Mouse (Mus musculus): ENCODE measurements at regions not wholly inside any gene's neighbourhood (a gene's known extent, or its start where the extent isn't known, plus 50 kb on each side); places are given as distances from the start of the nearest gene placed in this dataset.
"Not testable (repeated sequence)": the region's sequence is repeated elsewhere in the genome, so short reads cannot be mapped to it uniquely, and the experiment has no call there.

GRCm38 (mm10) chr13:12940911-12941310 lies 64.3 kb downstream of the Prl2c2 start:
- not testable (repeated sequence) for ATAC-seq (replicated peaks in 1 of 2; ENCODE audit: insufficient read depth in 1 of 2, low FRiP score in 2 of 2, low TSS enrichment in 1 of 2, low read depth in 1 of 2, poor library complexity in 2 of 2, severe bottlenecking in 2 of 2)

DNA sequence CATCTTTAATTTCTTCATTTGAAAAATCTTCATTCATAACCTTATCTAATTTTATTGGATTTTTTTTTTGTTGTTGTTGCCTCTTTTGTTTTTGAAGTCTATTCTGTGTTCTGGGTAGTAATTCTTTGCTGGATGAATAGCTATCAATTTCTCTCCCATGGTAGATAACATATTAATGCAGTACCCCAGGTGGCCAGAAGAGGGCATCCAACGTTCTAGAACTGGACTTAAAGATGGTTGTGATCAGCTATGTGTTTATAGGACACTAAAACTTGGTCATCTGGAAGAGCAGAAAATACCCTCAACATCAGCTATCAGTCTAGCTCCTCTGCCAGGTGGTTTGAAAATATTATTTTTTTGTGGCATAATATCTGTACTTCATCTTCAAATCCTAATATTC lies 70.1 kb downstream of the Prl2c2 start:
- ATAC-seq (replicated peaks in 1 of 2; ENCODE audit: insufficient read depth in 1 of 2, low FRiP score in 2 of 2, low TSS enrichment in 1 of 2, low read depth in 1 of 2, poor library complexity in 2 of 2, severe bottlenecking in 2 of 2) = not testable (repeated sequence)

- not testable (repeated sequence) for ATAC-seq (replicated peaks in 1 of 2; ENCODE audit: insufficient read depth in 1 of 2, low FRiP score in 2 of 2, low TSS enrichment in 1 of 2, low read depth in 1 of 2, poor library complexity in 2 of 2, severe bottlenecking in 2 of 2)
Measured at GRCm38 (mm10) chr13:12931907-12932617, 73.1 kb downstream of the Prl2c2 start.

GRCm38 (mm10) chr13:12930566-12930965 lies 74.6 kb downstream of the Prl2c2 start:
- ATAC-seq (replicated peaks in 1 of 2; ENCODE audit: insufficient read depth in 1 of 2, low FRiP score in 2 of 2, low TSS enrichment in 1 of 2, low read depth in 1 of 2, poor library complexity in 2 of 2, severe bottlenecking in 2 of 2) = no peak

- ATAC-seq (replicated peaks in 1 of 2; ENCODE audit: insufficient read depth in 1 of 2, low FRiP score in 2 of 2, low TSS enrichment in 1 of 2, low read depth in 1 of 2, poor library complexity in 2 of 2, severe bottlenecking in 2 of 2) = no peak
Measured at GRCm38 (mm10) chr13:12929806-12930205, 75.4 kb downstream of the Prl2c2 start.

DNA sequence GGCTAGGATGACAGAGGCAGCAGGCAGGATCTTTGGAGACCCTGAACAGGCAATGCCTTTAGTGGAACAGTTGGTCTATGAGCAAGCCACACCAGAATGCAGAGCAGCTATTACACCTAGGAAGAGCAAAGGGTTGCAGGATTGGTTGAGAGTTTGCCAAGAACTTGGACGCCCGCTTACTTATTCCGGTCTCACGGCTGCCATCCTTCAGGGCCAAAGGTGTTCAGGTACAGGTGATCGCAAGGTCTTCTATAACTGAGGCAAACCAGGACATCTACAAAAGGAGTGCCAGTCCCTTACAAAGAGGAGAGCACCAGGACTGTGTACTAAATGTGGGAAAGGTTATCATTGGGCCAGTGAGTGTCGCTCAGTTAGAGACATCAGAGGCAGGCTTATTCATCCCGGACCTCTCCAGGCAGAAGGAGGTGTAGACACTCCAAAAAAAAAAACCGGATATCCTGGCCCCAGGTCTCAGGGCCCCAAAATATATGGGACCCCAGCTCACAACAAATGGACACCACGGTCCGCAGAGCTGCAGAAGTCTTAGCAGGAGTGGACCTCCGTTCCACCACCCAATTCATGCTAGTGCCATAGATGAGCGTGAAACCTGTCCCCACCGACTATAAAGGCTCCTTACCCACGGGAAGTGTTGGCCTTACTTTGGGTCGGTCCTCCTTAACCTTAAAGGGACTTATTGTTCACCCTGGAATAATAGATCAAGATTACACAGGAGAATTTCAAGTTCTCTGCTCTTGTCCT lies 77.4 kb downstream of the Prl2c2 start:
- ATAC-seq (replicated peaks in 1 of 2; ENCODE audit: insufficient read depth in 1 of 2, low FRiP score in 2 of 2, low TSS enrichment in 1 of 2, low read depth in 1 of 2, poor library complexity in 2 of 2, severe bottlenecking in 2 of 2) = no peak

- ATAC-seq (replicated peaks in 1 of 2; ENCODE audit: insufficient read depth in 1 of 2, low FRiP score in 2 of 2, low TSS enrichment in 1 of 2, low read depth in 1 of 2, poor library complexity in 2 of 2, severe bottlenecking in 2 of 2) = no peak
Measured at GRCm38 (mm10) chr13:12925604-12926003, 79.6 kb downstream of the Prl2c2 start.

GRCm38 (mm10) chr13:12912902-12913301 lies 92.3 kb downstream of the Prl2c2 start:
- ATAC-seq (replicated peaks in 1 of 2; ENCODE audit: insufficient read depth in 1 of 2, low FRiP score in 2 of 2, low TSS enrichment in 1 of 2, low read depth in 1 of 2, poor library complexity in 2 of 2, severe bottlenecking in 2 of 2) = no peak; a peak in 1 of 4 replicates

GRCm38 (mm10) chr13:12906151-12906550 lies 99.0 kb downstream of the Prl2c2 start:
- ATAC-seq (replicated peaks in 1 of 2; ENCODE audit: insufficient read depth in 1 of 2, low FRiP score in 2 of 2, low TSS enrichment in 1 of 2, low read depth in 1 of 2, poor library complexity in 2 of 2, severe bottlenecking in 2 of 2) = no peak

- not testable (repeated sequence) for ATAC-seq (replicated peaks in 1 of 2; ENCODE audit: insufficient read depth in 1 of 2, low FRiP score in 2 of 2, low TSS enrichment in 1 of 2, low read depth in 1 of 2, poor library complexity in 2 of 2, severe bottlenecking in 2 of 2)
Measured at GRCm38 (mm10) chr13:12889631-12890030, 89.8 kb upstream of the Prl2c3 start.

DNA sequence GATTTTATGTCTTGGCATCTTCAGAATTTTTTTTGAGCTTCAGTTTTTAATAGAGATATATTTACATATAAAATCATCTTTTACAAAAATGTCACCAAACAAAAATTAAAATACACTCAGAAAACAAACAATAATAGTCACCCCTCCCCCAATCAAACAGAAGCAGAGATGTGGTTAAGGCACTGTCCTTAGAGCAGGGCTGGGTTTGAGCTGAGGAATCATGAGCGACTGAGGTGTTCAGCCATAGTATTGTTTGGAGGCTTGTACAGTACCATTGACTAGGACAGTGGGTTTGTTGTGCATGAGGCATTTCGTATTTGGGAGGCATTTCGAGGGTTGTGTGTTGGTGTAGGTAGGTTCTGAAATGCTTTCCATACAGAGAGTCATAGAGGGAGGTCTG lies 79.6 kb upstream of the Prl2c3 start:
- not testable (repeated sequence) for ATAC-seq (replicated peaks in 1 of 2; ENCODE audit: insufficient read depth in 1 of 2, low FRiP score in 2 of 2, low TSS enrichment in 1 of 2, low read depth in 1 of 2, poor library complexity in 2 of 2, severe bottlenecking in 2 of 2)

GRCm38 (mm10) chr13:12864946-12865345 lies 65.1 kb upstream of the Prl2c3 start:
- ATAC-seq (replicated peaks in 1 of 2; ENCODE audit: insufficient read depth in 1 of 2, low FRiP score in 2 of 2, low TSS enrichment in 1 of 2, low read depth in 1 of 2, poor library complexity in 2 of 2, severe bottlenecking in 2 of 2) = not testable (repeated sequence)

- ATAC-seq (replicated peaks in 1 of 2; ENCODE audit: insufficient read depth in 1 of 2, low FRiP score in 2 of 2, low TSS enrichment in 1 of 2, low read depth in 1 of 2, poor library complexity in 2 of 2, severe bottlenecking in 2 of 2) = peak in 1 of 2 experiments; percentile 27; a peak in 2 of 4 replicates
Measured at GRCm38 (mm10) chr13:12864263-12864662, 64.4 kb upstream of the Prl2c3 start.

- ATAC-seq (replicated peaks in 1 of 2; ENCODE audit: insufficient read depth in 1 of 2, low FRiP score in 2 of 2, low TSS enrichment in 1 of 2, low read depth in 1 of 2, poor library complexity in 2 of 2, severe bottlenecking in 2 of 2) = not testable (repeated sequence)
Measured at GRCm38 (mm10) chr13:12863542-12863941, 63.7 kb upstream of the Prl2c3 start.

GRCm38 (mm10) chr13:12860954-12861353 lies 61.1 kb upstream of the Prl2c3 start:
- not testable (repeated sequence) for ATAC-seq (replicated peaks in 1 of 2; ENCODE audit: insufficient read depth in 1 of 2, low FRiP score in 2 of 2, low TSS enrichment in 1 of 2, low read depth in 1 of 2, poor library complexity in 2 of 2, severe bottlenecking in 2 of 2)

GRCm38 (mm10) chr13:12859930-12860329 lies 60.1 kb upstream of the Prl2c3 start:
- ATAC-seq (replicated peaks in 1 of 2; ENCODE audit: insufficient read depth in 1 of 2, low FRiP score in 2 of 2, low TSS enrichment in 1 of 2, low read depth in 1 of 2, poor library complexity in 2 of 2, severe bottlenecking in 2 of 2) = not testable (repeated sequence)
